Mouse (Mus musculus) heart, embryonic 10.5 days (tissue): ENCODE measurements around the gene Ankrd55. TPM values are rescaled to one million over a fixed set of nuclear protein-coding genes. Genes with fewer than 3 reads are reported as not detected.

Experiments used
- DNase-seq: peaks from one replicate; pipeline ENCODE4 v3.0.0-alpha.2; 2017; ENCODE audit warnings: low spot score
- H3K27ac ChIP-seq: fragments of 300-500 bp; sonication (generic); 2 replicates; pipeline ENCODE4 v1.5.1; 2016; ENCODE audit warnings: mild to moderate bottlenecking
- H3K27me3 ChIP-seq: fragments of 300-500 bp; sonication (generic); 2 replicates; pipeline ENCODE4 v1.6.1; 2016; ENCODE audit warnings: mild to moderate bottlenecking; ENCODE audit not compliant: poor library complexity, insufficient read depth, severe bottlenecking
- H3K36me3 ChIP-seq: fragments of 300-500 bp; sonication (generic); 2 replicates; pipeline ENCODE4 v1.6.1; 2016; ENCODE audit warnings: mild to moderate bottlenecking, moderate library complexity
- H3K4me1 ChIP-seq: fragments of 300-500 bp; sonication (generic); 2 replicates; pipeline ENCODE4 v1.6.1; 2016; ENCODE audit warnings: mild to moderate bottlenecking
- H3K4me3 ChIP-seq: fragments of 300-500 bp; sonication (generic); 2 replicates; pipeline ENCODE4 v1.5.1; 2016; ENCODE audit warnings: mild to moderate bottlenecking, moderate library complexity
- H3K9me3 ChIP-seq: fragments of 300-500 bp; sonication (generic); 2 replicates; pipeline ENCODE4 v1.6.1; 2016; ENCODE audit warnings: mild to moderate bottlenecking, moderate library complexity
- WGBS: fragments of 180-500 bp; shearing (Covaris S2); methylation state at CpG from one replicate; pipeline ENCODE4 v1.1.7; 2016; 5-methylcytosine and 5-hydroxymethylcytosine counted together
- polyA plus RNA-seq: library from polyadenylated mRNA; unstranded; fragments of >200 nt; fragmentation: Nextera tagmentation; extraction: Ambion mirVana; gene quantifications from 2 replicates; pipeline ENCODE4 v1.2.1, GENCODE M21; 2016

Gene Ankrd55
- polyA plus RNA-seq, 1 experiment from 2014 or later = not detected

- no peaks in the 10 kb centered on the region for H3K36me3 ChIP-seq
- no peaks in the 10 kb centered on the region for H3K9me3 ChIP-seq
- H3K4me1 ChIP-seq = no peaks in the 10 kb centered on the region
- H3K27ac ChIP-seq = no peak overlapping the region
- 82% methylated on average over 2 of the region's 2 CpGs for WGBS
- no peak for DNase-seq
- H3K27me3 ChIP-seq = no peaks in the 10 kb centered on the region
- no peak overlapping the region for H3K4me3 ChIP-seq
Measured at GRCm38 (mm10) chr13:112393356-112393755, 105.1 kb downstream of the Ankrd55 start.

- WGBS = 81% methylated on average over 9 of the region's 9 CpGs
- no peak for DNase-seq
- no peaks in the 10 kb centered on the region for H3K4me1 ChIP-seq
Measured at GRCm38 (mm10) chr13:112394271-112394670, 106.0 kb downstream of the Ankrd55 start.

GRCm38 (mm10) chr13:112404723-112405122, 116.5 kb downstream of the Ankrd55 start:
- Histone ChIP-seq H3K27me3 (no peaks in the 10 kb centered on the region), H3K4me1 (no peaks in the 10 kb centered on the region), H3K36me3 (no peaks in the 10 kb centered on the region), H3K9me3 (no peaks in the 10 kb centered on the region), H3K4me3 (no peak overlapping the region), H3K27ac (no peak overlapping the region)
- 81% methylated on average over 3 of the region's 3 CpGs for WGBS
- DNase-seq = no peak

More at GRCm38 (mm10) chr13:112394271-112394670, 106.0 kb downstream of the Ankrd55 start:
- Histone ChIP-seq H3K9me3 (no peaks in the 10 kb centered on the region), H3K27me3 (no peaks in the 10 kb centered on the region), H3K4me3 (no peak overlapping the region), H3K27ac (no peak overlapping the region), H3K36me3 (no peaks in the 10 kb centered on the region)

- no peaks in the 10 kb centered on the region for H3K4me1 ChIP-seq
- 78% methylated on average over 1 of the region's 1 CpGs for WGBS
- no peak overlapping the region for H3K27ac ChIP-seq
- H3K4me3 ChIP-seq = no peak overlapping the region
- DNase-seq = no peak
- no peaks in the 10 kb centered on the region for H3K36me3 ChIP-seq
- H3K9me3 ChIP-seq = no peaks in the 10 kb centered on the region
- no peaks in the 10 kb centered on the region for H3K27me3 ChIP-seq
Measured at GRCm38 (mm10) chr13:112405184-112405583, 116.9 kb downstream of the Ankrd55 start.

GRCm38 (mm10) chr13:112406618-112407017, 118.4 kb downstream of the Ankrd55 start:
- H3K9me3 ChIP-seq = no peaks in the 10 kb centered on the region
- WGBS = 79% methylated on average over 2 of the region's 2 CpGs
- no peak for DNase-seq
- H3K27ac ChIP-seq = no peak overlapping the region
- H3K4me3 ChIP-seq = no peak overlapping the region
- no peaks in the 10 kb centered on the region for H3K27me3 ChIP-seq
- H3K4me1 ChIP-seq = no peaks in the 10 kb centered on the region
- H3K36me3 ChIP-seq = no peaks in the 10 kb centered on the region

- H3K36me3 ChIP-seq = no peaks in the 10 kb centered on the region
- H3K27ac ChIP-seq = no peak overlapping the region
- H3K4me3 ChIP-seq = no peak overlapping the region
- no peaks in the 10 kb centered on the region for H3K9me3 ChIP-seq
- DNase-seq = no peak
- no peaks in the 10 kb centered on the region for H3K27me3 ChIP-seq
- 90% methylated on average over 3 of the region's 3 CpGs for WGBS
- H3K4me1 ChIP-seq = no peaks in the 10 kb centered on the region
Measured at GRCm38 (mm10) chr13:112407181-112407700, 119.0 kb downstream of the Ankrd55 start.

GRCm38 (mm10) chr13:112407776-112408490, 119.7 kb downstream of the Ankrd55 start:
- H3K36me3 ChIP-seq = no peaks in the 10 kb centered on the region
- H3K27ac ChIP-seq = no peak overlapping the region

GRCm38 (mm10) chr13:112408701-112409100, 120.5 kb downstream of the Ankrd55 start:
- no peaks in the 10 kb centered on the region for H3K4me1 ChIP-seq
- H3K4me3 ChIP-seq = no peak overlapping the region
- H3K27ac ChIP-seq = no peak overlapping the region
- WGBS = 83% methylated on average over 4 of the region's 4 CpGs
- no peaks in the 10 kb centered on the region for H3K9me3 ChIP-seq
- H3K36me3 ChIP-seq = no peaks in the 10 kb centered on the region
- DNase-seq = no peak
- no peaks in the 10 kb centered on the region for H3K27me3 ChIP-seq

More at GRCm38 (mm10) chr13:112407776-112408490, 119.7 kb downstream of the Ankrd55 start:
- Histone ChIP-seq H3K4me3 (no peak overlapping the region), H3K9me3 (no peaks in the 10 kb centered on the region), H3K27me3 (no peaks in the 10 kb centered on the region), H3K4me1 (no peaks in the 10 kb centered on the region)
- WGBS = 88% methylated on average over 9 of the region's 9 CpGs
- no peak for DNase-seq

- Histone ChIP-seq H3K4me3 (no peak overlapping the region), H3K4me1 (no peaks in the 10 kb centered on the region), H3K27me3 (no peaks in the 10 kb centered on the region), H3K9me3 (no peaks in the 10 kb centered on the region), H3K27ac (no peak overlapping the region), H3K36me3 (no peaks in the 10 kb centered on the region)
- 75% methylated on average over 2 of the region's 2 CpGs for WGBS
- DNase-seq = no peak
Measured at GRCm38 (mm10) chr13:112409331-112409730, 121.1 kb downstream of the Ankrd55 start.

- Histone ChIP-seq H3K27ac (no peak overlapping the region), H3K27me3 (no peaks in the 10 kb centered on the region), H3K4me3 (no peak overlapping the region), H3K9me3 (no peaks in the 10 kb centered on the region), H3K36me3 (no peaks in the 10 kb centered on the region), H3K4me1 (no peaks in the 10 kb centered on the region)
- no peak for DNase-seq
- 95% methylated on average over 1 of the region's 1 CpGs for WGBS
Measured at GRCm38 (mm10) chr13:112409851-112410250, 121.6 kb downstream of the Ankrd55 start.

GRCm38 (mm10) chr13:112410461-112410860, 122.2 kb downstream of the Ankrd55 start:
- Histone ChIP-seq H3K4me3 (no peak overlapping the region), H3K27ac (no peak overlapping the region)
- WGBS = 87% methylated on average over 4 of the region's 4 CpGs

GRCm38 (mm10) chr13:112411216-112411822, 123.1 kb downstream of the Ankrd55 start:
- DNase-seq = no peak
- Histone ChIP-seq H3K9me3 (no peaks in the 10 kb centered on the region), H3K4me3 (no peak overlapping the region), H3K27ac (no peak overlapping the region), H3K36me3 (no peaks in the 10 kb centered on the region), H3K4me1 (peaks cover 6% of the 10 kb centered on the region), H3K27me3 (no peaks in the 10 kb centered on the region)
- 79% methylated on average over 5 of the region's 5 CpGs for WGBS

More at GRCm38 (mm10) chr13:112410461-112410860, 122.2 kb downstream of the Ankrd55 start:
- Histone ChIP-seq H3K9me3 (no peaks in the 10 kb centered on the region), H3K27me3 (no peaks in the 10 kb centered on the region), H3K36me3 (no peaks in the 10 kb centered on the region), H3K4me1 (no peaks in the 10 kb centered on the region)
- no peak for DNase-seq

- H3K27me3 ChIP-seq = no peaks in the 10 kb centered on the region
- no peak for DNase-seq
- 84% methylated on average over 2 of the region's 3 CpGs for WGBS
- H3K4me3 ChIP-seq = no peak overlapping the region
- H3K27ac ChIP-seq = no peak overlapping the region
- H3K9me3 ChIP-seq = no peaks in the 10 kb centered on the region
- H3K36me3 ChIP-seq = no peaks in the 10 kb centered on the region
- peaks cover 15% of the 10 kb centered on the region for H3K4me1 ChIP-seq
Measured at GRCm38 (mm10) chr13:112412251-112412650, 124.0 kb downstream of the Ankrd55 start.
